In genomic region chr2:146948223-146948776, GRCm38 (mm10) we compare ENCODE assay signal across 11 mouse cellular contexts.
"Had no signal": no experiment of that assay in that cellular context is flagged by ENCODE, and none has a peak within 500 bp of the region (broad histone marks: within the 10 kb centered on the region; RNA-seq: fewer than 3 reads in every experiment).

No protein-coding gene starts in this region.

- H3K4me1 ChIP-seq: limb, embryonic 10.5 days; liver, embryonic 15.5 days had no signal

- H3K9ac ChIP-seq: liver, embryonic 15.5 days had no signal

- H3K4me3 ChIP-seq: left cerebral cortex, adult 2 months; limb, embryonic 10.5 days; liver, embryonic 15.5 days had no signal

- H3K36me3 ChIP-seq: limb, embryonic 10.5 days; liver, embryonic 15.5 days had no signal

- H3K27ac ChIP-seq: left cerebral cortex, adult 2 months; limb, embryonic 10.5 days; liver, embryonic 15.5 days; stomach, postnatal 0 days had no signal

- DNase-seq: kidney, adult 8-10 months; kidney, postnatal 25 days; lung, adult 2 months; lung, postnatal 36 days; thymus, postnatal 4 days had no signal

- ATAC-seq: lung, postnatal 0 days had no signal

- H3K27me3 ChIP-seq: liver, embryonic 15.5 days had no signal

- H3K9me3 ChIP-seq: limb, embryonic 10.5 days; liver, embryonic 15.5 days had no signal

- H3K4me2 ChIP-seq: liver, embryonic 11.5 days; liver, embryonic 15.5 days had no signal
